Comparison of ENCODE assay signal across 24 mouse cellular contexts in genomic region chr14:101672226-101672625, GRCm38 (mm10). TPM values are rescaled to one million over a fixed set of nuclear protein-coding genes. Genes with fewer than 3 reads are reported as not detected.
"Had no signal": no experiment of that assay in that cellular context is flagged by ENCODE, and none has a peak within 500 bp of the region (broad histone marks: within the 10 kb centered on the region; RNA-seq: fewer than 3 reads in every experiment).

No protein-coding gene starts in this region.

- H3K9me3 ChIP-seq: liver, embryonic 13.5 days; midbrain, embryonic 12.5 days; neural tube, embryonic 13.5 days had no signal

- H3K27me3 ChIP-seq: liver, embryonic 13.5 days; midbrain, embryonic 12.5 days; neural tube, embryonic 13.5 days had no signal

- ATAC-seq: midbrain, embryonic 16.5 days had no signal

- H3K9ac ChIP-seq: liver, embryonic 13.5 days; midbrain, embryonic 12.5 days; neural tube, embryonic 13.5 days had no signal

- H3K4me3 ChIP-seq: liver, embryonic 13.5 days; midbrain, embryonic 12.5 days; myocyte; neural tube, embryonic 13.5 days had no signal

- H3K27ac ChIP-seq: liver, embryonic 13.5 days; midbrain, embryonic 12.5 days; neural tube, embryonic 13.5 days had no signal

- H3K4me2 ChIP-seq: liver, embryonic 13.5 days; midbrain, embryonic 12.5 days; neural tube, embryonic 13.5 days had no signal

- DNase-seq: kidney, adult 18-20 months; kidney, adult 9 months; kidney, postnatal 14 days; kidney, postnatal 4 days; liver, embryonic 13.5 days; lung, adult 2 months; lung, postnatal 14 days; lung, postnatal 4 days; thymus, adult 18-20 months; thymus, postnatal 14 days; thymus, postnatal 4 days had no signal

- H3K4me1 ChIP-seq: liver, embryonic 13.5 days; midbrain, embryonic 12.5 days; neural tube, embryonic 13.5 days had no signal

RNA-seq across cellular contexts. Expression of gene Gm9922, which starts 57.4 kb away (rescaled TPM):
- total RNA-seq: layer of hippocampus, adult 18-20 months; layer of hippocampus, postnatal 14 days; left cerebral cortex, adult 8-10 months; left cerebral cortex, postnatal 25 days; liver, adult 2 months; megakaryocyte, adult 5-6 weeks; monocyte, adult 5-6 weeks had no signal
- polyA plus RNA-seq: liver, adult 2 months; liver, embryonic 13.5 days; liver, embryonic 16.5 days; neural tube, embryonic 13.5 days; testis, adult 2 months had no signal
